Comparison of ENCODE assay signal across 26 mouse cellular contexts in genomic region chr11:115166776-115167175, GRCm38 (mm10). TPM values are rescaled to one million over a fixed set of nuclear protein-coding genes. Genes with fewer than 3 reads are reported as not detected.
A peak's percentile ranks its signal among the peaks of the same experiment; 100 is the strongest.
DNase-seq lines count a peak whose midpoint lies in the region; ATAC-seq and TF ChIP-seq lines count a peak whose summit lies in the region.
"Had no signal": no experiment of that assay in that cellular context is flagged by ENCODE, and none has a peak within 500 bp of the region (broad histone marks: within the 10 kb centered on the region; RNA-seq: fewer than 3 reads in every experiment).

No protein-coding gene starts in this region.

- H3K27ac ChIP-seq in liver, adult 2 months (replicated peaks; ENCODE audit: insufficient read depth, low read depth, low read length) = peak overlapping the region; percentile 93
- peak overlapping the region; percentile 89 for H3K27ac ChIP-seq in intestine, postnatal 0 days (ENCODE audit: low read depth, low read length)
- H3K27ac ChIP-seq in small intestine, adult 2 months (ENCODE audit: insufficient read depth, low read depth, low read length) = peak overlapping the region; percentile 97
- H3K27ac ChIP-seq: embryonic facial prominence, embryonic 13.5 days; heart, embryonic 13.5 days; hindbrain, embryonic 13.5 days; kidney, embryonic 15.5 days; limb, embryonic 15.5 days; macrophage had no signal

- no peak for TF ChIP-seq POLR2A in liver, adult 2 months (IDR thresholded peaks at IDR 0.05; ENCODE audit: extremely low read depth, insufficient read depth, low read length)
- TF ChIP-seq POLR2A in small intestine, adult 2 months (IDR thresholded peaks at IDR 0.05; ENCODE audit: low read depth, low read length) = no peak

- DNase-seq in liver, adult 2 months (ENCODE audit: extremely low read depth, low read depth, low spot score) = peak; percentile 97
- no peak for DNase-seq in liver
- peak; percentile 9 for DNase-seq in induced T-regulatory cell, adult 2 months (ENCODE audit: low read depth)
- no peak for DNase-seq in right cerebral cortex, adult 18-20 months
- no peak for DNase-seq in lung, postnatal 25 days (ENCODE audit: low spot score)
- DNase-seq: adrenal gland, adult 2 months; cerebellum, adult 18-20 months; cerebellum, postnatal 36 days; embryo, embryonic 11 days; gastrocnemius, postnatal 14 days; kidney, postnatal 4 days; layer of hippocampus, adult 9-11 months; left cerebral cortex, postnatal 4 days; right cerebral cortex, postnatal 14 days; spleen, adult 18-20 months had no signal

- H3K36me3 ChIP-seq in liver, adult 2 months (ENCODE audit: control insufficient read depth, insufficient read depth, low read length) = peaks cover 2% of the 10 kb centered on the region; the same call in 1 of the 2 replicates
- peaks cover 10% of the 10 kb centered on the region; the same call in 1 of the 2 replicates for H3K36me3 ChIP-seq in intestine, postnatal 0 days (ENCODE audit: control insufficient read depth, insufficient read depth)
- H3K36me3 ChIP-seq in small intestine, adult 2 months (ENCODE audit: control insufficient read depth, insufficient read depth, low read length) = peaks cover 48% of the 10 kb centered on the region
- H3K36me3 ChIP-seq: embryonic facial prominence, embryonic 13.5 days; heart, embryonic 13.5 days; hindbrain, embryonic 13.5 days; kidney, embryonic 15.5 days; limb, embryonic 15.5 days had no signal

- H3K9me3 ChIP-seq in intestine, postnatal 0 days (ENCODE audit: control insufficient read depth) = no peaks in the 10 kb centered on the region
- H3K9me3 ChIP-seq: embryonic facial prominence, embryonic 13.5 days; heart, embryonic 13.5 days; hindbrain, embryonic 13.5 days; kidney, embryonic 15.5 days; limb, embryonic 15.5 days had no signal

- H3K79me2 ChIP-seq in liver, adult 2 months (ENCODE audit: control insufficient read depth, insufficient read depth, low read length) = peaks cover 52% of the 10 kb centered on the region

- H3K4me1 ChIP-seq in liver, adult 2 months (ENCODE audit: control insufficient read depth, insufficient read depth, low read length) = peaks cover 49% of the 10 kb centered on the region
- peaks cover 15% of the 10 kb centered on the region; the same call in 1 of the 2 replicates for H3K4me1 ChIP-seq in intestine, postnatal 0 days (replicated peaks; ENCODE audit: control insufficient read depth, insufficient read depth, low read length)
- peaks cover 27% of the 10 kb centered on the region for H3K4me1 ChIP-seq in small intestine, adult 2 months (ENCODE audit: control insufficient read depth, insufficient read depth, insufficient read length, low read length)

- ATAC-seq in intestine, postnatal 0 days = peak; percentile 17; the same call in 1 of the 2 replicates
- ATAC-seq: forebrain, embryonic 14.5 days had no signal

- peak overlapping the region; percentile 74 for H3K4me2 ChIP-seq in intestine, postnatal 0 days (replicated peaks; ENCODE audit: low read depth)
- H3K4me2 ChIP-seq: heart, embryonic 13.5 days; limb, embryonic 15.5 days had no signal

- no peaks in the 10 kb centered on the region for H3K27me3 ChIP-seq in liver, adult 2 months (ENCODE audit: control insufficient read depth, insufficient read depth, low read length)
- H3K27me3 ChIP-seq in intestine, postnatal 0 days (replicated peaks; ENCODE audit: control insufficient read depth, insufficient read depth, low read length) = no peaks in the 10 kb centered on the region
- H3K27me3 ChIP-seq in small intestine, adult 2 months (ENCODE audit: control insufficient read depth, insufficient read depth, low read length) = no peaks in the 10 kb centered on the region
- H3K27me3 ChIP-seq: kidney, embryonic 15.5 days had no signal

- H3K9ac ChIP-seq in liver, adult 2 months (ENCODE audit: low read depth, low read length) = peak overlapping the region; percentile 54
- 0 out of 2 replicates have a peak overlapping the region, but pooled peaks have one; percentile 46 for H3K9ac ChIP-seq in intestine, postnatal 0 days (ENCODE audit: low read depth, low read length)
- H3K9ac ChIP-seq: heart, embryonic 13.5 days; hindbrain, embryonic 13.5 days; kidney, embryonic 15.5 days; limb, embryonic 15.5 days had no signal

- 27% methylated on average over 3 of the region's 3 CpGs for WGBS in liver, adult 2 months
- 42% methylated on average over 3 of the region's 3 CpGs for WGBS in intestine, postnatal 0 days
- WGBS in small intestine, adult 2 months = 38% methylated on average over 3 of the region's 3 CpGs

- TF ChIP-seq CTCF in liver, adult 2 months (IDR thresholded peaks at IDR 0.05; ENCODE audit: low read depth, low read length) = no peak
- no peak for TF ChIP-seq CTCF in intestine, postnatal 0 days (IDR thresholded peaks at IDR 0.05; ENCODE audit: low read depth)
- no peak for TF ChIP-seq CTCF in small intestine, adult 2 months (IDR thresholded peaks at IDR 0.05; ENCODE audit: extremely low read depth, insufficient read length, insufficient replicate concordance, low read depth, low read length)

- H3K4me3 ChIP-seq in liver, adult 2 months (ENCODE audit: insufficient read depth, low read depth, low read length) = no peak overlapping the region
- no peak overlapping the region for H3K4me3 ChIP-seq in intestine, postnatal 0 days (ENCODE audit: low read depth, low read length)
- H3K4me3 ChIP-seq in small intestine, adult 2 months (ENCODE audit: low read depth, low read length) = peak overlapping the region; percentile 50
- H3K4me3 ChIP-seq: embryonic facial prominence, embryonic 13.5 days; erythroblast, embryonic 14.5 days; heart, embryonic 13.5 days; limb, embryonic 15.5 days had no signal

RNA-seq across cellular contexts. Expression of gene Slc9a3r1, which starts 3.6 kb away (rescaled TPM):
- 113 and 117 TPM in 2 replicates for total RNA-seq in liver, adult 2 months (2014; rRNA removed)
- polyA plus RNA-seq in liver, adult 2 months (2012; rRNA removed) = 130 and 177 TPM in 2 replicates
- 679 and 754 TPM in 2 replicates for polyA plus RNA-seq in intestine, postnatal 0 days (2015; fragmentation: Nextera tagmentation; extraction: Ambion mirVana)
- polyA plus RNA-seq in small intestine, adult 2 months (2012; rRNA removed) = 314 and 949 TPM in 2 replicates

RNA-seq across cellular contexts. Expression of gene Tmem104, which starts 20.5 kb away (rescaled TPM):
- 5.3 and 8.1 TPM in 2 replicates for total RNA-seq in liver, adult 2 months (2014; rRNA removed)
- polyA plus RNA-seq in liver, adult 2 months (2012; rRNA removed) = 8.7 and 9.1 TPM in 2 replicates
- polyA plus RNA-seq in intestine, postnatal 0 days (2015; fragmentation: Nextera tagmentation; extraction: Ambion mirVana) = 19.2 and 20.1 TPM in 2 replicates
- polyA plus RNA-seq in small intestine, adult 2 months (2012; rRNA removed) = 10.0 and 21.0 TPM in 2 replicates

RNA-seq across cellular contexts. Expression of gene Nat9, which starts 20.9 kb away (rescaled TPM):
- total RNA-seq in liver, adult 2 months (2014; rRNA removed) = 42.7 and 43.7 TPM in 2 replicates
- 28.7 and 35.2 TPM in 2 replicates for polyA plus RNA-seq in liver, adult 2 months (2012; rRNA removed)
- polyA plus RNA-seq in intestine, postnatal 0 days (2015; fragmentation: Nextera tagmentation; extraction: Ambion mirVana) = 35.0 and 35.7 TPM in 2 replicates
- 22.7 and 35.6 TPM in 2 replicates for polyA plus RNA-seq in small intestine, adult 2 months (2012; rRNA removed)

RNA-seq across cellular contexts. Expression of gene Cd300lf, which starts 33.0 kb away (rescaled TPM):
- 1.2 and 1.5 TPM in 2 replicates for total RNA-seq in liver, adult 2 months (2014; rRNA removed)
- 0.54 and 1.1 TPM in 2 replicates for polyA plus RNA-seq in liver, adult 2 months (2012; rRNA removed)
- polyA plus RNA-seq in intestine, postnatal 0 days (2015; fragmentation: Nextera tagmentation; extraction: Ambion mirVana) = 1.1 and 1.3 TPM in 2 replicates
- 3.9 and 6.9 TPM in 2 replicates for polyA plus RNA-seq in small intestine, adult 2 months (2012; rRNA removed)
- total RNA-seq: gastrocnemius, postnatal 14 days had no signal
- polyA plus RNA-seq: C2C12; erythroblast, embryonic 14.5 days; forebrain, embryonic 14.5 days had no signal

Comparison
In these comparisons a context has a peak if more than half of its experiments do, and no peak if none do; other contexts are left out.
1. DNase-seq: peak in liver, adult 2 months (single experiment) and induced T-regulatory cell, adult 2 months (single experiment); none in liver (single experiment), right cerebral cortex, adult 18-20 months (single experiment) and lung, postnatal 25 days (single experiment).
2. Peak in every context shown above with its lines, with median percentiles within 50 percentile points of each other: H3K27ac ChIP-seq.